Mouse (Mus musculus) olfactory bulb, adult 2 months (tissue): Measurements from ENCODE around the gene Neurog1.

Experiments used
- CTCF ChIP-seq: fragments of 200-500 bp; IDR thresholded peaks from 2 replicates; pipeline ENCODE4 v1.5.1; 2012; ENCODE audit warnings: low read depth, mild to moderate bottlenecking, low read length, moderate library complexity; ENCODE audit not compliant: insufficient read depth
- POLR2A ChIP-seq: fragments of 200-500 bp; IDR thresholded peaks from 2 replicates; pipeline ENCODE4 v1.6.1; 2012; ENCODE audit warnings: mild to moderate bottlenecking, low read depth, low read length, moderate library complexity; ENCODE audit not compliant: insufficient read depth

- no peak for TF ChIP-seq CTCF
- no peak for TF ChIP-seq POLR2A
Measured at GRCm38 (mm10) chr13:56295586-56295942, 43.6 kb upstream of the Neurog1 start.
